Comparison of ENCODE assay signal across 1 mouse cellular context in genomic region chr5:112296404-112297181, GRCm38 (mm10).
TF ChIP-seq lines count a peak whose summit lies in the region.

No protein-coding gene starts in this region.

TF ChIP-seq in myocyte, 11 proteins besides CTCF, POLR2A, EP300 and RAD21:
- TF ChIP-seq SRF (IDR thresholded peaks at IDR 0.05; ENCODE audit: control insufficient read depth, insufficient read length, low read depth), result no peak
- no peak for TF ChIP-seq TCF12 (IDR thresholded peaks at IDR 0.05; ENCODE audit: insufficient read depth, poor library complexity, severe bottlenecking)
- TF ChIP-seq TCF3 (IDR thresholded peaks at IDR 0.05; ENCODE audit: insufficient read length, low read depth), result no peak
